Mouse (Mus musculus) R1 (cell line): ENCODE results near the gene Kansl1l.

Experiments used
- DNase-seq: peaks from one replicate; pipeline ENCODE4 v3.0.0-alpha.2; 2018; ENCODE audit warnings: low read depth, low spot score

Kansl1l gene

DNA sequence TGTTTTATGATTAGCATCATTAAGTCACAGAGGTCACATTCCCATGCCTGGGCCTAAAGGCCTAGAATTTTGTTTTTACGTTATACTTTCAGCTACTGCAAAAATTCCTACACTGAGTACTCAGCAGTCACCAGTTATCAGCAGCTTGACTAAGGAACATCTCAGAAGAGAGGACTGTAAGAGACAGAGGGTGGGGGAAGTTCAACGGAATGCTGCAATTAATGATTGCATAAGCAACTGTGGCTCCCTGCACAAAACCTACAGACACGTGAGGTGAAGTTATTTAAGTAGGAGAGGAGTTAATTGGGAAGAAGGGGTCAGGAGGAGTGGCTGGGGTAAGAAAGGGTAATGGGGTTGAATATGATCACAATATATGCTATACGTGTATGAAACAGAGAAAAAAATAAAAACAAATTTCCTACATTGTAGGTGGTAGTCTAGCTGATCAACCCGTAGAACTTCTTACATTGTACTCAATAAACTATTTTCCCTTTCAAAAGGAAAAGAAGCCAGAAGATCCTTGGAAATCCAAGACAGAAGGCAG is 117.1 kb downstream of the Kansl1l start:
- DNase-seq, result peak; percentile 76

DNA sequence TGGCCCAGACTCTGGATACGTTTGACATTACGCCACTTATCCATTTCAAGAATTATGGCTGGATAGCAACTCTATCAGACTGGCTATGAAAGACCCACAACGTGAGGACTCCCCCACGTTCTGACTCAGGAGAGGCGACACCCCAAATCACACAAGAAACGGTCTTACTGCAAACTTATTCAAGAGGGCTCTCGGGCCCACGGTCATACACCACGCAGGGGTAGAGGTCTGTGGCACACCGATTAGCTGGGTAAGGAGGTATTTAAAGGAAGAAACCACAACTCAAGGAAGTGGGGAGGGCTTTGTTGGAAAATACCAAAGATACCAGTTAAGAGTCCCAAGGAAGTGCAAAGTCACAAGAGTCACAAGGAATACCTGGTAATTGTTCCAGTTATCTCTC is 117.7 kb downstream of the Kansl1l start:
- peak; percentile 79 for DNase-seq

DNA sequence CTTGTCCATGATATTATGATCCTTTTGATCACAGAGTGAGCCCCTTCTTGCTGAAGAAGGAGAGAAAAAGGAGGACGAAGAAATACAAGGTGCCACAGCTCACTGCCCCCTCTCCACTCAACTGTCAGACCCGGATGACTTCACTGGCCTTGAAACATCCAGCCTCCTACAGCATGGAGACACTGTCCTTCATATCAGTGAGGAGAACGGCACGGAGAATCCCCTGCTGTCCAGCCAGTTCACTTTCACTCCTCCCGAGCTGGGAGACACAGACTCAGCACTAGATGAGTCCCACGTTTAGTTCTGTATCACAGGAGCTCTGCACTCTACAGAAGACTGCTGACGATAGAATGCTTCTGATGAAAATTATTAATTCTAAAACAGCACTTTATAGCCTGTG is 122.1 kb downstream of the Kansl1l start:
- no peak for DNase-seq

DNA sequence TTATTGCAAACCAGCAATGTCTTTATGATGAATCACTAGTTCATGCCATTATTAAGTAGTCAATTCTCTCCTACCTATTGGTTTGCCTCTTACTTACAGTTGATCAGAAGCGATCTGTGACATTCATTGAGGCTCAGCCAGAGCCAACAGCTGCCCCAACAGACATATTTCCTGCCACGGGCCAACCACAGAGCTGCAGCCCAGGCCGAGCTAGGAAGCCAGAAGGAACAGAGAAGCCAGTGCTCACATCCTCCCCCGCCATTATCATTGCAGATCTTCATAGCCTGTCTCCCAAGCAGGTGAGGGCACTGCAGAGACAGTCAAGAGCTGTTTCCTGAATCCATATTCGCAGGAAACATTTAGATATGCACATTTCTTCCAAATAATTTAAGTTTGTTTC is 123.1 kb downstream of the Kansl1l start:
- no peak for DNase-seq

DNA sequence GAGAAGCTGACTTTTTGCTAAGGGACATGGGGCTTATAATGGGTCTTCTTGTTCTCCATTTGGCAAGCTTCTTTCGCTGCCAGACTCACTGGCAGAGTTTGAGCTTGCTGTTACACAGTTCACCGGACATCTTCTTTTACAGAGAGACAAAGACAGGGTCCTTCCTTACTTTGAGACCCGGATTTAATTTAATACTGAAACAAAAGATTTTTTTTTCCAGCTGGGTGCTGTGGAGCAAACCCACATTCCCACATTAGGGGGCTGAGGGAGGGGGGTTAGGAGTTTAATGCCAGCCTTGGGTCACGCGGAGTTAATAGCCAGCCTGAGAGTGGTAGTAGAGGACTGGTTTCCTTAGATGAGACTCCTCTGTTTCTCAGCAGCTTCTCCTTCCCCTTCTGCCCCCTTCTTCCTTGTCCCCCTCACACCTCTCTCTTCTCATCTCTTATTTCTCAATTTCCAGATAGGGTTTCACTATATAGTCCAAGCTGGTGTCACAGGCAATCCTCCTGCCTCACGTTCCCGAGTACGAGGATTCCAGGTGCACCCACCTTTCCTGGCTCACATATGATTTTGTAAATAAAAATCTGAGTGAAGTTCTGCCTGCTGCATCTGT is 124.5 kb downstream of the Kansl1l start:
- DNase-seq, result no peak

DNA sequence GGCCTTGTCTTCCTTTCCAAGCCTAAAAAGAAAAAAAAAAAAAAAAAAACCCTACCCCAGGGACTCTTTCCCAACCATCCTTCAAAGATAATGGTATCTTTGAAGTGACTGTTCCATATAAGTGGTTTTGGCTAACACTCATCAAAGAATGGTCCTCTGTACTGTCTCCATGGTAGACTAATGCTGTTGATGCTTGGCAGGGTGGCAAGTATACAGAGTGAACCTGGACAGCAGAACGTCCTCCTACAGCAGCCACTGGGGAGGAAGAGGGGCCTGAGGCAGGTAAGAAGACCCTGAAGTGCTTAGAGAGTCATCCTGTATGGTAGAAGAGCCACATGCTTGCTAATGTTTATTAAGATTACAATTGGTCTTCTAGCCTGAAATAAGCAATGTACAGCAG is 125.1 kb downstream of the Kansl1l start:
- no peak for DNase-seq

DNA sequence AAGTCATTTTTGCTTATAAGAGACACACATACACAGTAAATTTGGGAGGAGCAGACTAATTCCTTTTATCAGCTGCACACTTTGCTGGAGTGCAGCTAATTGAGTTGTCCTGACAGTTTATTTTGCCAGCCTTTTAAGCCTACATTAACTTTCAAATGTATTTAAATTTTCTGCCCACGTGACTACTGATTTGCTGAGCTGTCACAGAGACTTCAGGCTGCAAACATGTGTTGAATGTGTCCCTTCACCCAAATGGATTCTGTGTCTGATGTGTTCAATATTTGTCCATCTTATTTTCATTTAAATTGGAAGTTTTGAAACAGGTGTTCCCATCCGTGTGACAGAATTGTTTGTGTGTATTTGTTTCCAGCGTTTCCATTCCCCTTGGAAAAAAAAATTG is 125.6 kb downstream of the Kansl1l start:
- no peak for DNase-seq

DNA sequence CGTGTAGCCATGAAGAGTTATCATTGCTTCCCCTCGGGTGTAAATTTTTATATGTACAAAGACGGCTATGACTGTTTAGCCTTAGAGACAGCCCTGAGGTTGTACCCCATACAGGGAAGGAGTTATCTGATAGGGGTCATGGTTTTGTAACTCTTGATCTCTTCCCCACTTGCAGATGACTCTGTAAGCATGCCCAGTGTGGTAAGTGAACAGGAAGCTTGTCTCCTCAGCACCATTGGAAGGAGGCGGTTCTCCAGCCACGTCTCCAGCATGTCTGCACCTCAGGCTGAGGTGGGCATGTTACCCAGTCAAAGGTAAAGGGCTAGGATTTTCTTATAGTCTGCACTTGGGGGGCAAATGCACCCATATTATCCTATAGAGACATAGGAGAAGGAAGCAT is 134.4 kb downstream of the Kansl1l start:
- no peak for DNase-seq

DNA sequence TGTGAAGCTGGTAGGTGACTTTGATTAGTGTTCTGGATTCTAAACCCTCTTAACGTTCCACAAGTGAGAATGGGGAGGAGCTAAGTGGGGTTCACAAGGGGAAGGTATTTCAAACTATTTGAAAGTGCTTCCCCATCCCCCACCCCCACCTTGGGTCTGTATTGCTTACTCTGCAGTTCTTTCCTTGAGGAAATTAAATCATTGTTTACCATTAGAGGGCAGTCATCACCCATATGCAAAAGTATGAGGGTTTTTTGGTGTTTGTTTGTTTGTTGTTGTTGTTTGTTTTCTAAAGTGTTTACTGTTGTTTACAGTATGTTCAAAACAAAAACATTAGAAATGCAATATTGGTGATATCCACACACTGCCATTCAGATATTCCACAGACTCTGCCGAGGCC is 138.7 kb downstream of the Kansl1l start:
- DNase-seq, result no peak

DNA sequence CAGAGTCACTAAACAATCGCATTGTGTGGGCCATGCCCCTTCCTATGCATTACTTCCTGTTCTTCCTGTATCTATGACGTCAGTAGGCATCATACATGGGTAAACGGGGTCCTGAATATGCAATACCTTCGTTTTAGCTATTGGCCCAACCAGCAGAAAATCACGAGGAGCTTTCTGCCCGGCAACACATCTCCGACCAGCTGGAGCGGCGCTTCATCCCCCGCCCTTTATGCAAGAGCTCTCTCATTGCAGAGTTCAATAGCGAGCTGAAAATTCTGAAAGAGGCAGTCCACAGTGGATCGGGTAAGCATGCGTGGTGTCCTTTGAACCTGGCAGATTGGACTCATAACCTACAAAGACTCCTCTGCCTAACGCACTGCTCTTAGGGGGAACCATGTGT is 139.4 kb downstream of the Kansl1l start:
- peak; percentile 21 for DNase-seq

DNA sequence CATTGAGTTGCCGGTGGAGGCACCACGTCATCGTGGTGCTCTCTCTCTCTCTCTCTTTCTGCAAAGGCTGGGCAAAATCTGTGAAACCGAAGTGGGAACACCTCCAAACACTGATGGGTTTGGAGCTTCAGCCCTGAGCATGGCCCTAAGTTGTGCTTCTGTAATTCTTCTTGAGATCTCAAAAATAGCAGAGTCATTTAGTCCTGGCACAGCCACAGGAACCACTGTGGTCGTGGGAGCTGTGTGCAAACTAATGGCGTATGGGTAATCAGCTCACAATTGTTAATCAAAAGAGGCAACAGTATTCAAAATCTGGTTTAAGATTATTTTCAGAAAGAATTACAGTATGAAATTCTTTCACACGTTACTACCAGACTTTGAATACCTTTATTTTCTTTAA is 144.6 kb downstream of the Kansl1l start:
- DNase-seq, result no peak

DNA sequence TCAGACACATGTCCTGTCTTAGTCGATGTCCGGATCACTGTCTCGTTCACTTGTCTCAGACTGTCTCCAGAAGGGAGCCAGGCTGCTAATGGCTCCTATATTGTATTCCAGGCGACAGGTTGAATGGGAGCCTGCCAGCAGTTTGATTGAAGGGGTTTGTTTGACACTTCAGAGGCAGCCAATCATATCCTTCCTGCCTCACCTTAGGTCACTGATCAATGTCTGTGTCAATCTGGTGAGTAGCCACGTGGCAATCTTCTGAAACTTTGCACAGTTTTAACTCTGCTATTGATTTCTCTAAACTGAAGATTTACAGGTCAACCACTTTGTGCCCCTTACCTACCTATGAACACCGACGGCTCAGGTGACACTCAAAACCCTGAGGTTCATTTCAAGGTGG is 145.9 kb downstream of the Kansl1l start:
- no peak for DNase-seq
